Mouse (Mus musculus) olfactory bulb, adult 2 months (tissue): ENCODE data around the gene Shh.

Experiments used
- CTCF ChIP-seq: fragments of 200-500 bp; IDR thresholded peaks from 2 replicates; pipeline ENCODE4 v1.5.1; 2012; ENCODE audit warnings: low read depth, mild to moderate bottlenecking, low read length, moderate library complexity; ENCODE audit not compliant: insufficient read depth
- POLR2A ChIP-seq: fragments of 200-500 bp; IDR thresholded peaks from 2 replicates; pipeline ENCODE4 v1.6.1; 2012; ENCODE audit warnings: mild to moderate bottlenecking, low read depth, low read length, moderate library complexity; ENCODE audit not compliant: insufficient read depth

DNA sequence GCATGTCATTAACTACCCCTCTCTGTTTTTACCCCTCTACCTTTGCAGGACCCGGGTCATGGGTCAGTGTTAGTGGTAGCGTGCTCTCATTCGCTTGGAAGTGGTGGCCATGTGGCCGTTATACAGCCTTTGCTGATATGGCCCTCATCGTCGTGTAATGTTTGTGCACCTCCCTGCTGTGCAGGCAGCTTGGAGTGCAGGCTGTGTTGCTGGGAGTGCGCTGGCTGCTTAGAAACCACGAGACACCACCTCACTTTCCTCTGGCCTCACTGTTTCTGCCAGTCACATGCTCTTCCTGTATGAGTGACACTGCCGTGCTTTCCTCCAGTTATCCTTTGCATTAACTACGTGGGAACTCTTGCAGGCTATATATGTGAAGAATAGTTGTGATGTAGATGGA is 48.3 kb downstream of the Shh start:
- no peak for TF ChIP-seq POLR2A
- no peak for TF ChIP-seq CTCF
